Mouse (Mus musculus): ENCODE data around the gene Klf14.

Gene Klf14

GRCm38 (mm10) chr6:30958736-30959540, at the start of gene Klf14:
TSS of gene Klf14 (minus strand) at chr6:30959078.
- peak; percentile 7 to 9 for DNase-seq (ENCODE audit: low spot score in 2 of 2)

- no peak for DNase-seq (ENCODE audit: low spot score in 2 of 2)
These were observed 47.3 kb upstream of the Klf14 start for GRCm38 (mm10) chr6:31006111-31006600.

GRCm38 (mm10) chr6:30986393-30986792, 27.5 kb upstream of the Klf14 start:
- DNase-seq (ENCODE audit: low spot score in 2 of 2): no peak

GRCm38 (mm10) chr6:30983021-30983420, 24.1 kb upstream of the Klf14 start:
- no peak for DNase-seq (ENCODE audit: low spot score in 2 of 2)

DNA sequence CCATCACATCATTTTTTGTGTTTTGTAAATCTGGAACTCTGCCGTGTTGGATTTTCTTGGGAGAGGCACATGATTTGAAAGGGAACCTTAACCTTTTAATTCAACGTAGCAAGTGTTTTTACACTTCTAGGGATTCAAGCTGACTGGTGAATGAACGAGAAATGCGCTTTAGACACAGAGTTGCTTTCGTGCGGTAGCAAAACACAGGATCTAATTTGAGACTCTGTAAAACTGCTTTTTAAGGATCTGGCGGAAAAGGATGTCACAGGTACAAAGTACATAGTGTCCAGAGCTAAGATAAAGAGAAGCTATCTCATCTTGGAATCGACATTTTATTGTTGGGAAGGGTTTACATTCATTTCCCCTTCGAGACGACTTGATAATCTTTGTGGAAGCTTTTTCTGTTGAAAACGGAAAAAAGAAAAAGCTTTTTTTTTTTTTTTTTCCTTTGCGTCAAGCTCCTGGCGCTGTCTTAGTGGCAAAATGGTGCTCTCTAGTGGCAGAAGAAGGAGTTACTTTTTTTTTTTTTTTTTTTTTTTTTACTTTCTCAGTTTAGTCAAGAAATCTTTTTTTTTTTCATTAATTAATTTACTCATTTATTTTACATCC, 23.6 kb upstream of the Klf14 start:
- DNase-seq (ENCODE audit: low spot score in 2 of 2): no peak

GRCm38 (mm10) chr6:30981351-30981750, 22.5 kb upstream of the Klf14 start:
- no peak for DNase-seq (ENCODE audit: low spot score in 2 of 2)

DNA sequence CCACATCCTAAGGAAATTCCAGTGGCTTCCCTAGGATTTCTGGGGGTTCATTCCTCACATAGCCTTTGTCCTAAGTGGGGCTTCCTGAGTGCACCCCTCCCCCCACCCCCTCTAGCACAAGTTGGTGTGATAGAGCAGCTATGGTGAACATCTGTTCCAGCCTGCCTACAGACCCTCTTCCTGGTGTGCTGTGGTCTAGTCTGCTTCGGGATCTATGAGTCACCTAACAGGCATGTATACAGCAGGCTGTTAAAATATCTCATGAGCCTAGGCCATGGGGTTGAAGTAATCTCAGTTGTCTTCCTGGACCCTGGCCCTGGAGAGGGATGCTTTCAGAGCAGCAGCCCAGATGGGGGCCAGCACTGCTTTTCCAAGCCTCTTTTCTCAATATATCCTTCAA, 19.7 kb upstream of the Klf14 start:
- DNase-seq (ENCODE audit: low spot score in 2 of 2): no peak

- DNase-seq (ENCODE audit: low spot score in 2 of 2): no peak
These were observed 13.2 kb upstream of the Klf14 start for GRCm38 (mm10) chr6:30972121-30972520.

DNA sequence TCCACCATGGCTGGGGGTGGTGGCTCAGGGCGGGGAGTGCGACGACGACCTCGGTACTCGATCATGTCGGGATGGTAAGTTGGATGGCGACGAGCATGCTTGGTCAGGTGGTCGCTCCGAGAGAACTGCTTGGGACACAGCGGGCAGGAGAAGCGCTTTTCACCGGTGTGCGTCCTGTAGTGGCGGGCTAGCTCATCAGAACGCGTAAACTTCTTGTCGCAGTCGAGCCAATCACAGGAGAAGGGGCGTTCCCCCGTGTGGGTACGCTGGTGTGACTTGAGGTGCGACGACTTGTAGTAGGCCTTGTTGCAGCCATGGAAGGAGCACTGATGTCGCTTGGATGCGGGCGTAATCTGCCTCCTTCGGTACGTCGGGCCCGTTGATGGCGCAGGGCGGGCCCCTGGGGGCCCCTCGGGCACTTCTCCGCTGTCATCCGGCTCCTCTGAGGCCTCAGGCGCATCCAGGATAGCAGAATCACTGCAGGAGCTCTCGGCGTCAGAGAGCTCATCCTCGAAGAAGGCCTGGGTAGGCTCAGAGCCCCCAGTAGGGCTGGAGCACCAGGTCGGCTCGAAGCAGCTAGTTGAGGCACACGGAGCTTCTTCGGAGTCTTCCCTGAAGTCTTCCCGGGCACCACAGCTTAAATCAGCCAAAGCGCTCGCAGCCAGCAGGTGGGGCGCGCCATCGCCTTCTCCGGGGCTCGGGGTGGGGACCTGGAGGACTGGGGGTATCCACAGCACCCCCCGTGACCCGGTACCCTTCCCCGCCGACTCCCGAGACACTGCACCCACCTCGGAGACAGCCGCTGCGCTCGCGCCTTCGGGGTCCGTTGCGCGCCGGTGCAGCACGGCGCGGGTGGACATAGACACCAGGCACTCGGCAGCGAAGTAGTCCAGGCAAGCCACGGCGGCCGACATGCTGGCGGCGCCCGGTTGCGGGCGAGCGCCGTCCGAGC, 818 bp downstream of the Klf14 start:
- no peak for DNase-seq (ENCODE audit: low spot score in 2 of 2)

DNA sequence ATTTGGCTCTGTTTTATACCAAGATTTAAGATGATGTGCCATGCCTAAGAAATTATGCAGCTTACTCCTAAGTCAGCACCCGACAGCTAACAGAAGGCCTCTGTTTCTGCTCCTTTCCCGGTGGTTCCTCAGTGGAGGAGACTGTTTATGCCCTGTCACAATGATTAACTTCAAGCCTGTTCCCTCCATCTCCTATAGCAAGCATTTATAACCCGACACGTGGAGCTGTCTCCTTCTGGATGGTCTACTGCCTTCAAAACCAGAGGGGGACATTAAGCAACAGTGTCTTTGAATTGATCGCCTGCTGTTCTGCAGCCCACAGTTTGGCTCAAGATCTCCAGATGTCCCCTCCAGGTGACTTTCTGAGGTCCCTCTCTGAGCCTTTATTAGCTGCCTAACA, 19.6 kb downstream of the Klf14 start:
- DNase-seq (ENCODE audit: low spot score in 2 of 2): no peak

- no peak for DNase-seq (ENCODE audit: low spot score in 2 of 2)
These were observed 36.1 kb downstream of the Klf14 start for GRCm38 (mm10) chr6:30922821-30923220.

DNA sequence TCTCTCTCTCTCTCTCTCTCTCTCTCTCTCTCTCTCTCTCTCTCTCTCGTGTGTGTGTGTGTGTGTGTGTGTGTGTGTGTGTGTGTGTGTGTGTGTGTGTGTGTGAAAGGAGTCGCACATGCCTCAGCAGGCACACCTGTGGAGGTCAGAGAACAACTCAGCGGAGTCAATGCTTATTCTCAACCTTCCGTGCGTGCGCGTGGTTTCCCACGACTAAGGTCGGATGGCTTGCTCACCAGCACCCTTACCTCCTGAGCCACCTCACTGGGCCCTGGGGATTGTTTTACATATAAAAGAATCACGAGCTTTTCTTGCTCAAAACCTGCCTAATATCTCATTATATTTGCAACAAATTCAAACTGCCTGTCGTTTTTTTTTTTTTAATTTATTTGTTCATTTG, 37.1 kb downstream of the Klf14 start:
- DNase-seq (ENCODE audit: low spot score in 2 of 2): no peak

- DNase-seq (ENCODE audit: low spot score in 2 of 2): no peak
These were observed 37.8 kb downstream of the Klf14 start for GRCm38 (mm10) chr6:30920834-30921675.

GRCm38 (mm10) chr6:30915473-30915872, 43.4 kb downstream of the Klf14 start, which contains the start of gene Tsga13:
TSS of gene Tsga13 (minus strand) at chr6:30915573.
- DNase-seq (ENCODE audit: low spot score in 2 of 2): no peak

DNA sequence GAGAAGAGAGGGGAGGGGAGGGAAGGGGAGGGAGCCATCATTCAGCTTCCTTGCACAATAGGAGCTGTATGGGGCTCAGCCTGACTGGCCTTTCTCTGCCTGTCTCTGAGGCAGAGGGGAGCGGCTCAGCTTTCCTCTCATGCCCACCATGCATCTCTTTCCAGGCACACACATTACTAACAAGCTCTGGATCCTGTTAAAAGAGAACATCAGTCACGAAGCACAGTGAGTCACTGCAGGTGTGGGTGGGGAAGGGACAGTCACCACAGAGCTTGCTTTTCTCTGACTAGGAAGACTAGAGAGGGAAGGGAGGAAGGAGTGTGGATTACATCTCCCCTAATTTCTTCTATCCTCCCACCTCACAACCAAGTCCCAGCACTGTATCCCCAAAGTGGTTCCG, 50.9 kb downstream of the Klf14 start:
- DNase-seq (ENCODE audit: low spot score in 2 of 2): no peak

Measured in urinary bladder, postnatal 36 days (tissue).